In genomic region chr17:3114720-3115379, GRCm38 (mm10) we compare ENCODE assay signal across 8 mouse cellular contexts. TPM values are rescaled to one million over a fixed set of nuclear protein-coding genes. Genes with fewer than 3 reads are reported as not detected.
DNase-seq lines count a peak whose midpoint lies in the region; ATAC-seq and TF ChIP-seq lines count a peak whose summit lies in the region.

TSS of gene Scaf8 (plus strand) at chr17:3114972.

- peak; percentile 90 for DNase-seq in T-cell, adult 2 months (ENCODE audit: low spot score)
- DNase-seq in cerebellum, postnatal 36 days = peak; percentile 93
- peak; percentile 92 for DNase-seq in gastrocnemius, adult 18-20 months (ENCODE audit: low spot score)
- DNase-seq in left cerebral cortex, adult 2 months (ENCODE audit: extremely low spot score in 1 of 2, low spot score in 2 of 2) = peak; percentile 95 to 97
- peak; percentile 90 to 92 for DNase-seq in right cerebral cortex, adult 2 months (ENCODE audit: low spot score in 2 of 2)
- peak; percentile 90 for DNase-seq in urinary bladder, postnatal 14 days (ENCODE audit: low spot score)

- WGBS in hindbrain, embryonic 16.5 days = under 1% methylated on average over 62 of the region's 91 CpGs

- ATAC-seq in hindbrain, embryonic 16.5 days = peak; percentile 95
- ATAC-seq in megakaryocyte, adult 5-6 weeks (ENCODE audit: poor library complexity, severe bottlenecking) = peak; percentile 92

- no peaks in the 10 kb centered on the region for H3K9me3 ChIP-seq in hindbrain, embryonic 16.5 days (ENCODE audit: control insufficient read depth, low read length)

- H3K27ac ChIP-seq in hindbrain, embryonic 16.5 days (ENCODE audit: low read depth, low read length) = peak within 1 kb of the TSS; percentile 99
- H3K27ac ChIP-seq in left cerebral cortex, adult 2 months = peak within 1 kb of the TSS; percentile 99

- peak within 1 kb of the TSS; percentile 95 for H3K4me3 ChIP-seq in hindbrain, embryonic 16.5 days (ENCODE audit: low read length)
- H3K4me3 ChIP-seq in left cerebral cortex, adult 2 months = peak within 1 kb of the TSS; percentile 88

- H3K4me1 ChIP-seq in hindbrain, embryonic 16.5 days (ENCODE audit: control insufficient read depth, insufficient read depth, low read depth, low read length) = peaks cover 25% of the 10 kb centered on the region

- H3K36me3 ChIP-seq in hindbrain, embryonic 16.5 days (ENCODE audit: control insufficient read depth, insufficient read depth, low read length) = no peaks in the 10 kb centered on the region

- intact Hi-C loops in left cerebral cortex, adult 2 months (cut with DNase I) = loop anchor here (2.0 kb wide), 1 partner anchor 30 kb away; no protein-coding TSS in a partner anchor

- H3K9ac ChIP-seq in hindbrain, embryonic 16.5 days (ENCODE audit: low read depth, low read length) = peak within 1 kb of the TSS; percentile 98

- no peaks in the 10 kb centered on the region for H3K27me3 ChIP-seq in hindbrain, embryonic 16.5 days (replicated peaks; ENCODE audit: control insufficient read depth, insufficient read depth, low read length)

- peak; percentile 78 for TF ChIP-seq CTCF in left cerebral cortex, adult 2 months (IDR thresholded peaks at IDR 0.05)

- H3K4me2 ChIP-seq in hindbrain, embryonic 16.5 days (ENCODE audit: low read length) = peak within 1 kb of the TSS; percentile 64

RNA-seq across cellular contexts. Expression of gene Scaf8, which starts in this region (rescaled TPM):
- 10 to 100 TPM; 22.4 to 22.9 TPM for total RNA-seq in gastrocnemius, adult 18-20 months (2021)
- 11.9 and 15.2 TPM in 2 replicates for polyA plus RNA-seq in hindbrain, embryonic 16.5 days (2015; fragmentation: Nextera tagmentation; extraction: Ambion mirVana)
- total RNA-seq in left cerebral cortex, adult 2 months (2021) = 10 to 100 TPM; 58.8 to 63.6 TPM
- total RNA-seq in megakaryocyte, adult 5-6 weeks (2015) = 34.1 and 43.8 TPM in 2 replicates
- 29.1 and 35.5 TPM in 2 replicates for total RNA-seq in megakaryocyte, adult 5-6 weeks (2017)

Comparison
In these comparisons a context has a peak if more than half of its experiments do, and no peak if none do; other contexts are left out.
1. Peak in every context shown above with its lines: DNase-seq, ATAC-seq, H3K4me3 ChIP-seq and H3K27ac ChIP-seq.